ENCODE assay signal across 10 mouse cellular contexts in the genomic region with DNA sequence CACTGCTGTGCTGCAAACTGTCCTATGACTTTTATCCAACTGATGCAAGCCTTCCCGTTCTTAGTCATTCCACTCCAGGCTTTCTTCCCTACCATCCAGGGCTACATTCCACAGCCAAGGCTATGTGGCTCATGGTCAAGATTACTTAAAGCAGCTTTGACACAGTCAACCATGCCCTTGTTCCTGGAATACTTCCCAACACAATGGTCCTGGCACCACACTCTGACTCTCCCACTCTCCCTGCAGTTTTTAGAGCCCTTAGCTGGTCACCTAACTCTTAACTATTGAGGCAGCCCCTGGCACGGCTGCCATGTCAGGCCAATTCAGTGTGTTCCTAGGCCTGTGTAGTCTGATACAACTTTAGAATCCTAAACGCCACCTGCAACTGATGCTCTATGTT. TPM values are rescaled to one million over a fixed set of nuclear protein-coding genes. Genes with fewer than 3 reads are reported as not detected.
A peak's percentile ranks its signal among the peaks of the same experiment; 100 is the strongest.
DNase-seq lines count a peak whose midpoint lies in the region; ATAC-seq lines count a peak whose summit lies in the region.
"Had no signal": no experiment of that assay in that cellular context is flagged by ENCODE, and none has a peak within 500 bp of the region (broad histone marks: within the 10 kb centered on the region; RNA-seq: fewer than 3 reads in every experiment).

No protein-coding gene starts in this region.

- H3K27ac ChIP-seq in embryonic facial prominence, embryonic 14.5 days (replicated peaks; ENCODE audit: low read depth, low read length): no peak overlapping the region
- H3K27ac ChIP-seq in embryonic facial prominence, embryonic 10.5 days (replicated peaks): no peak overlapping the region
- H3K27ac ChIP-seq in midbrain, embryonic 15.5 days: no peak overlapping the region
- H3K27ac ChIP-seq in midbrain, embryonic 10.5 days (replicated peaks): no peak overlapping the region

- no peak overlapping the region for H3K4me3 ChIP-seq in embryonic facial prominence, embryonic 14.5 days (ENCODE audit: low read depth, low read length)
- no peak overlapping the region for H3K4me3 ChIP-seq in embryonic facial prominence, embryonic 10.5 days
- H3K4me3 ChIP-seq in midbrain, embryonic 15.5 days: no peak overlapping the region
- H3K4me3 ChIP-seq in midbrain, embryonic 10.5 days: no peak overlapping the region

- no peaks in the 10 kb centered on the region for H3K4me1 ChIP-seq in embryonic facial prominence, embryonic 14.5 days (ENCODE audit: control insufficient read depth, insufficient read depth, low read length)
- no peaks in the 10 kb centered on the region for H3K4me1 ChIP-seq in embryonic facial prominence, embryonic 10.5 days
- H3K4me1 ChIP-seq in midbrain, embryonic 15.5 days: no peaks in the 10 kb centered on the region
- no peaks in the 10 kb centered on the region for H3K4me1 ChIP-seq in midbrain, embryonic 10.5 days

- no peaks in the 10 kb centered on the region for H3K27me3 ChIP-seq in embryonic facial prominence, embryonic 14.5 days (replicated peaks; ENCODE audit: control insufficient read depth, insufficient read depth, low read length)
- no peaks in the 10 kb centered on the region for H3K27me3 ChIP-seq in embryonic facial prominence, embryonic 10.5 days (replicated peaks; ENCODE audit: low read depth, poor library complexity, severe bottlenecking)
- no peaks in the 10 kb centered on the region for H3K27me3 ChIP-seq in midbrain, embryonic 15.5 days (replicated peaks)
- no peaks in the 10 kb centered on the region for H3K27me3 ChIP-seq in midbrain, embryonic 10.5 days (ENCODE audit: low read depth, poor library complexity, severe bottlenecking)

- 69% methylated on average over 3 of the region's 3 CpGs for WGBS in embryonic facial prominence, embryonic 14.5 days
- 88% methylated on average over 3 of the region's 3 CpGs for WGBS in embryonic facial prominence, embryonic 10.5 days
- 81% methylated on average over 3 of the region's 3 CpGs for WGBS in midbrain, embryonic 15.5 days
- 84% methylated on average over 3 of the region's 3 CpGs for whole genome bisulfite sequencing in midbrain, embryonic 10.5 days

- DNase-seq in embryonic facial prominence, embryonic 14.5 days (ENCODE audit: low spot score): peak; percentile 51
- DNase-seq in embryonic facial prominence, embryonic 10.5 days (ENCODE audit: low spot score): no peak
- no peak for DNase-seq in midbrain, embryonic 10.5 days (ENCODE audit: low spot score)
- peak; percentile 4 to 10 for DNase-seq in kidney, adult 8-10 months
- DNase-seq in ovary, postnatal 36 days (ENCODE audit: low spot score): peak; percentile 45
- DNase-seq in urinary bladder, adult 18-20 months (ENCODE audit: low spot score in 2 of 2): no peak
- DNase-seq in left cerebral cortex, postnatal 25 days (ENCODE audit: low spot score in 2 of 2): no peak
- DNase-seq: thymus, adult 2 months had no signal

- H3K36me3 ChIP-seq in embryonic facial prominence, embryonic 14.5 days (ENCODE audit: control insufficient read depth, insufficient read depth, low read length): no peaks in the 10 kb centered on the region
- H3K36me3 ChIP-seq in embryonic facial prominence, embryonic 10.5 days (replicated peaks): no peaks in the 10 kb centered on the region
- no peaks in the 10 kb centered on the region for H3K36me3 ChIP-seq in midbrain, embryonic 15.5 days (replicated peaks)
- no peaks in the 10 kb centered on the region for H3K36me3 ChIP-seq in midbrain, embryonic 10.5 days

- peak; percentile 62; the same call in 1 of the 2 replicates for ATAC-seq in embryonic facial prominence, embryonic 14.5 days (ENCODE audit: low read depth)
- peak; percentile 33; the same call in 1 of the 2 replicates for ATAC-seq in midbrain, embryonic 15.5 days (replicated peaks)

- H3K4me2 ChIP-seq in embryonic facial prominence, embryonic 14.5 days (ENCODE audit: low read depth, low read length): no peak overlapping the region
- no peak overlapping the region for H3K4me2 ChIP-seq in midbrain, embryonic 15.5 days

- intact Hi-C loops in left cerebral cortex, postnatal 25 days (cut with DNase I): no loop called here

- H3K9me3 ChIP-seq in embryonic facial prominence, embryonic 14.5 days (ENCODE audit: control insufficient read depth, low read length): no peaks in the 10 kb centered on the region
- no peaks in the 10 kb centered on the region for H3K9me3 ChIP-seq in embryonic facial prominence, embryonic 10.5 days
- no peaks in the 10 kb centered on the region for H3K9me3 ChIP-seq in midbrain, embryonic 15.5 days
- H3K9me3 ChIP-seq in midbrain, embryonic 10.5 days (replicated peaks): no peaks in the 10 kb centered on the region

- H3K9ac ChIP-seq in embryonic facial prominence, embryonic 14.5 days (ENCODE audit: low read depth, low read length): no peak overlapping the region
- no peak overlapping the region for H3K9ac ChIP-seq in midbrain, embryonic 15.5 days

RNA-seq across cellular contexts. Expression of a gene that starts 28.1 kb away (rescaled TPM):
- 0.05 and 0.57 TPM in 2 replicates for polyA plus RNA-seq in embryonic facial prominence, embryonic 14.5 days (2014; fragmentation: Nextera tagmentation; extraction: Ambion mirVana)
- polyA plus RNA-seq in embryonic facial prominence, embryonic 10.5 days (2016; fragmentation: Nextera tagmentation; extraction: Ambion mirVana): not detected in 2 replicates
- polyA plus RNA-seq in midbrain, embryonic 15.5 days (2015; fragmentation: Nextera tagmentation; extraction: Ambion mirVana): 0.22 and 0.35 TPM in 2 replicates
- polyA plus RNA-seq in midbrain, embryonic 10.5 days (2016; fragmentation: Nextera tagmentation; extraction: Ambion mirVana): not detected in 2 replicates
- under 1 TPM; 0.25 to 0.96 TPM for total RNA-seq in left cerebral cortex, postnatal 25 days (2021)
- polyA plus RNA-seq: embryonic facial prominence, embryonic 11.5 days had no signal

Comparison
In these comparisons a context has a peak if more than half of its experiments do, and no peak if none do; other contexts are left out.
1. DNase-seq: peak in embryonic facial prominence, embryonic 14.5 days (single experiment), kidney, adult 8-10 months (2 of 2) and ovary, postnatal 36 days (single experiment); none in embryonic facial prominence, embryonic 10.5 days (single experiment), midbrain, embryonic 10.5 days (single experiment), urinary bladder, adult 18-20 months (0 of 2) and left cerebral cortex, postnatal 25 days (0 of 2).